Mouse (Mus musculus) midbrain, embryonic 12.5 days (tissue): Measurements from ENCODE around the gene Prss29. TPM values are rescaled to one million over a fixed set of nuclear protein-coding genes. Genes with fewer than 3 reads are reported as not detected.

Experiments
- ATAC-seq: fragments of 200-750 bp; cut with Nextera tagmentation; 2 replicates; pipeline ENCODE4 v1.8.0; 2017; ENCODE audit warnings: low read depth, moderate TSS enrichment, moderate library complexity; ENCODE audit not compliant: low FRiP score
- H3K27ac ChIP-seq: fragments of 300-500 bp; sonication (generic); replicated peaks from 2 replicates; pipeline ENCODE4 v1.5.1; 2016; ENCODE audit warnings: mild to moderate bottlenecking
- H3K27me3 ChIP-seq: fragments of 300-500 bp; sonication (generic); 2 replicates; pipeline ENCODE4 v1.6.1; 2016; ENCODE audit warnings: mild to moderate bottlenecking
- H3K36me3 ChIP-seq: fragments of 300-500 bp; sonication (generic); 2 replicates; pipeline ENCODE4 v1.6.1; 2016
- H3K4me1 ChIP-seq: fragments of 300-500 bp; sonication (generic); 2 replicates; pipeline ENCODE4 v1.6.1; 2016
- H3K4me2 ChIP-seq: fragments of 300-500 bp; sonication (generic); replicated peaks from 2 replicates; pipeline ENCODE4 v1.6.1; 2016; ENCODE audit warnings: mild to moderate bottlenecking, moderate library complexity
- H3K4me3 ChIP-seq: fragments of 300-500 bp; sonication (generic); 2 replicates; pipeline ENCODE4 v1.5.1; 2016; ENCODE audit warnings: mild to moderate bottlenecking
- H3K9ac ChIP-seq: fragments of 300-500 bp; sonication (generic); replicated peaks from 2 replicates; pipeline ENCODE4 v1.6.1; 2016; ENCODE audit warnings: mild to moderate bottlenecking, moderate library complexity
- H3K9me3 ChIP-seq: fragments of 300-500 bp; sonication (generic); 2 replicates; pipeline ENCODE4 v1.6.1; 2016; ENCODE audit warnings: mild to moderate bottlenecking
- WGBS: fragments of 180-500 bp; shearing (Covaris S2); methylation state at CpG from one replicate; pipeline ENCODE4 v1.1.7; 2016; 5-methylcytosine and 5-hydroxymethylcytosine counted together
- polyA plus RNA-seq: library from polyadenylated mRNA; unstranded; fragments of >200 nt; fragmentation: Nextera tagmentation; extraction: Ambion mirVana; gene quantifications from 2 replicates; pipeline ENCODE4 v1.2.1, GENCODE M21; 2016

The Prss29 gene
- polyA plus RNA-seq, 1 experiment from 2014 or later: not detected

DNA sequence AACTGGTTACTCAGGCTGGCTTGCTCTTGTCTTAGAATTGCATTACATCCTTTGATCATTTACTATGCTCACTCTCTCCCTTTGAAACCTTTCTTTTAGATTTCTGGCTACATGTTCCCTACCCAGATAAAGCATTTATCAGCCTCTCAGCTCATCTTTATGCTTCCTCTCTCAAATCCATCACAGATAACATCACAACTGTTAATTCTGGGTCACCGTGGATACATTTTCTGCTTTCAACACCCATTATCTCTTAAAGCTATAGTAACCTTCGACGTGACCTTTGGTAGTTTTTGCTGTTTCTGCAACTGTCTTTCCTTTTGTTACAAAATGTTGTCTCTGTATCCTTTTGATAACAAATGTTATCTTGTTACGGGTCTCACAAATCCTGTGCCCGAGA is 25.0 kb upstream of the Prss29 start:
- no peaks in the 10 kb centered on the region for H3K36me3 ChIP-seq
- WGBS: 82% methylated on average over 5 of the region's 5 CpGs
- no peak overlapping the region for H3K9ac ChIP-seq
- no peak for ATAC-seq
- H3K27ac ChIP-seq: no peak overlapping the region
- no peaks in the 10 kb centered on the region for H3K4me1 ChIP-seq
- H3K27me3 ChIP-seq: no peaks in the 10 kb centered on the region
- no peak overlapping the region for H3K4me3 ChIP-seq
- no peak overlapping the region for H3K4me2 ChIP-seq
- H3K9me3 ChIP-seq: no peaks in the 10 kb centered on the region

DNA sequence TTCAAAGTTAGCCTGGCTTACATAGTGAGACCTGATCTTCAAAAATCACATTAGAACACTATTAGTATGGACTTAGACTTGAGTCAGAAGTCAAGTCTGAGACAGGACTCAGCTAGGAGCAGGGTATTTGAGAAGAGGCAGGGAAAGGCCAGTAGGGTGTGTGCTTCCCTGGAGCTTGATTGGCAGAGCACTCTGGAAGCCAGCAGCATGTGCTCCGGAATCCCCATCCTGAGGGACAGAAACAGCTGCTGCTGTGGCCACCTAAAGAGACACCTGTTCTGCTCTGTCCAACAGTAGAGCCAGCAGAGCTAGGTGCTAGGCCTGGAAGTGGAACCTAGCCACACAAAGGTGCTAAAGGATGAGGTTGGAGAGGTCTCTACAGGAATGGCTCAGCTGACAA is 24.3 kb upstream of the Prss29 start:
- no peak for ATAC-seq
- H3K27me3 ChIP-seq: no peaks in the 10 kb centered on the region
- no peak overlapping the region for H3K4me2 ChIP-seq
- no peak overlapping the region for H3K9ac ChIP-seq
- H3K4me1 ChIP-seq: no peaks in the 10 kb centered on the region
- no peaks in the 10 kb centered on the region for H3K36me3 ChIP-seq
- H3K4me3 ChIP-seq: no peak overlapping the region
- 69% methylated on average over 1 of the region's 1 CpGs for WGBS
- no peak overlapping the region for H3K27ac ChIP-seq
- no peaks in the 10 kb centered on the region for H3K9me3 ChIP-seq

DNA sequence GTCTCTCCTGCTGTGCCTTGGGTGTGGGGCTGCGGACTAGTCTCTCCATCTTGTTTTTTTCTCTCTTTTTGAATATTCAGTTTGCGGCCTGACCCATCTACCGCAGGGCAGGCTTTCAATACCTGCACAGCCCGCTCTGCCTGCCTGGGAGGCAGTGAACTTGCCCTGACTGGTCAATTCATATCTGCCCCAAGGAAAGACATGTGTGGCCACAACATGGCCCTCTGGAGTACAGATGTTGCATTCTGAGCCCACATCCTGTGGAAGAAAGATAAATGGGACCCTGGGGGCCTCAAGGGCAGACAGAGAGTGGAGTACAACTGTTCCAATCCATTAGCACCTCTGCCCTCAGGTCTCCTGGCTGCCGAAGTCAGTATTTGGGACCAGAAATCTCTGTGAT is 20.4 kb upstream of the Prss29 start, which contains the start of gene Prss34:
TSS of gene Prss34 (plus strand) at position 301 of the 400 bp plus-strand sequence.
- Histone ChIP-seq H3K27me3 (no peaks in the 10 kb centered on the region), H3K4me3 (no peak within 1 kb of the TSS), H3K4me1 (no peaks in the 10 kb centered on the region), H3K27ac (no peak within 1 kb of the TSS), H3K36me3 (no peaks in the 10 kb centered on the region), H3K9me3 (no peaks in the 10 kb centered on the region), H3K4me2 (no peak within 1 kb of the TSS), H3K9ac (no peak within 1 kb of the TSS)
- no peak for ATAC-seq
- 88% methylated on average over 5 of the region's 5 CpGs for WGBS

DNA sequence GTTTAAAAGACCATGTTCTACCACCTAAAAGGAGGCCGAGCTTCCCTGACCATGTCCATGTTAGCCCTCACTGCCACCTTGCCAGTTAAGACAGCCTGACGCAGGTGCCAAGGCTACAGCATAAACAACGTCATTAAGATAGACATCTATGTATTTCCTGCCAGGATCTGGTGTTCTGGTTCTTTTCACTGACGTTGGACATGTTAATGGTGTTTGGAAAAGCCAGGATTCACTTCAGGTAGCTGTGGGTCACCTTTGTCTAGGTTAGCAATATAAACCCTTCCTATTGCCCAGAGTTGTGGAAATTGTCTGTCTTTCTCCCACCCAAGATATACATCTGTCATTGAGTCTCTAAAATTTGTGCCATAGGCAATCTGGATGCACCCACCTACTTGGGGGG is 10.1 kb upstream of the Prss29 start, which contains the start of gene Prss28:
TSS of gene Prss28 (plus strand) at position 301 of the 400 bp plus-strand sequence.
- Histone ChIP-seq H3K9ac (no peak within 1 kb of the TSS), H3K4me3 (no peak within 1 kb of the TSS), H3K9me3 (no peaks in the 10 kb centered on the region), H3K27ac (no peak within 1 kb of the TSS), H3K36me3 (no peaks in the 10 kb centered on the region), H3K27me3 (no peaks in the 10 kb centered on the region), H3K4me2 (no peak within 1 kb of the TSS), H3K4me1 (no peaks in the 10 kb centered on the region)
- ATAC-seq: no peak
- WGBS: 79% methylated on average over 4 of the region's 4 CpGs

DNA sequence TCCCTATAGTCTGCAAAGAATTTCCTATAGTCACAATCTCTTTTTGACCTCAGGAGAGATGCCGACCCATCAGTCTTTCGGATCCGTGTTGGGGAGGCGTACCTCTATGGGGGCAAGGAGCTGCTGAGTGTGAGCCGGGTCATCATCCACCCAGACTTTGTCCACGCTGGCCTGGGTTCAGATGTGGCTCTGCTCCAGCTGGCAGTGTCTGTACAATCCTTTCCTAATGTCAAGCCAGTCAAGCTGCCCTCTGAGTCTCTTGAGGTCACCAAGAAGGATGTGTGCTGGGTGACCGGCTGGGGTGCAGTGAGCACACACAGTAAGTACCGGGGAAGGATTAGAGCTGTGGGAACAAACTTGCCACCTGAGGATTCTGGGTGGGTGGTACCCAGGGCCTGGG is 2.4 kb downstream of the Prss29 start:
- WGBS: 91% methylated on average over 8 of the region's 8 CpGs
- ATAC-seq: no peak

DNA sequence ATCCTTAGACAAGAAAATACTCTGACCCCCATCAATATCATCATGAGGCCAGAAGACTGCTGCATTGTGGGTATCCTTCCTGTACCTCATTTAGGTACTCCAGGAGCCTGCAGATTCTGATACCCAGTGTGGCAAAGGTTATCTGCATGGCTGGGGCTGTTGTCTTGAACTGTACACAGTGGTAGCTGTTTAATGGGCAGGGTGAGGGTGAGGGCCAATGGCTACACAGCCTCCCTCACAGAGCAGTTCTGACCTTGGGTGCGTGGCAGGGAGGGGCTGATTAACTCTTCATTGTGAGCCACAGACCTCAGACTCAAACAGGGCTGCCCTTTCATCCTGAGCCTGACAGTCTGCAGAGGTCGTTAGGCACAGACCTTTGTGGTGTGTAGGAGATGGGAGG is 4.5 kb downstream of the Prss29 start:
- Histone ChIP-seq H3K27ac (no peak overlapping the region), H3K36me3 (no peaks in the 10 kb centered on the region), H3K4me2 (no peak overlapping the region), H3K27me3 (peaks cover 7% of the 10 kb centered on the region; the same call in 1 of the 2 replicates), H3K4me3 (no peak overlapping the region), H3K4me1 (no peaks in the 10 kb centered on the region), H3K9me3 (no peaks in the 10 kb centered on the region), H3K9ac (no peak overlapping the region)
- ATAC-seq: no peak
- 22% methylated on average over 2 of the region's 2 CpGs for WGBS

More for the DNA sequence above, 2.4 kb downstream of the Prss29 start:
- Histone ChIP-seq H3K27ac (no peak overlapping the region), H3K4me2 (no peak overlapping the region), H3K4me1 (no peaks in the 10 kb centered on the region), H3K27me3 (peaks cover 7% of the 10 kb centered on the region; the same call in 1 of the 2 replicates), H3K9me3 (no peaks in the 10 kb centered on the region), H3K36me3 (no peaks in the 10 kb centered on the region), H3K9ac (no peak overlapping the region), H3K4me3 (no peak overlapping the region)

DNA sequence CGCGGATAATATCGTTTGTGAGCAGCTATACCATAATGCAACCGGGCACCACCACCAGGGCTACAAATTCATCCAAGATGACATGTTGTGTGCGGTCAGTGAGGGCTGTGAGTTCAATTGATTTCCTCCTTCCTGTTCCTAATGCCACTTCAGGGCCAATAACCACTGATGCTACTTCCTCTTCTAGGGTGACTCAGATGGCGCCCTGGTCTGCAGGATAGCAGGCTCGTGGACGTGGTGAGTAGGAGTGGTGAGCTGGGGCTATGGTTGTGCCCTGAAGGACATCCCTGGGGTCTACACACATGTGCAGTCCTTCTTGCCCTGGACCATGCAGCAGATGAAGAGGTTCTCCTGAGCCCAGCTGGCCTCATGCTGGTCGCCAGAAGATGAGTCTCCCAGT is 13.9 kb downstream of the Prss29 start:
- Histone ChIP-seq H3K4me3 (no peak overlapping the region), H3K4me1 (no peaks in the 10 kb centered on the region), H3K36me3 (no peaks in the 10 kb centered on the region), H3K27me3 (peaks cover 19% of the 10 kb centered on the region), H3K4me2 (no peak overlapping the region), H3K9ac (no peak overlapping the region; the same call in 1 of the 2 replicates), H3K9me3 (no peaks in the 10 kb centered on the region), H3K27ac (no peak overlapping the region)
- no peak for ATAC-seq
- 79% methylated on average over 9 of the region's 9 CpGs for WGBS

DNA sequence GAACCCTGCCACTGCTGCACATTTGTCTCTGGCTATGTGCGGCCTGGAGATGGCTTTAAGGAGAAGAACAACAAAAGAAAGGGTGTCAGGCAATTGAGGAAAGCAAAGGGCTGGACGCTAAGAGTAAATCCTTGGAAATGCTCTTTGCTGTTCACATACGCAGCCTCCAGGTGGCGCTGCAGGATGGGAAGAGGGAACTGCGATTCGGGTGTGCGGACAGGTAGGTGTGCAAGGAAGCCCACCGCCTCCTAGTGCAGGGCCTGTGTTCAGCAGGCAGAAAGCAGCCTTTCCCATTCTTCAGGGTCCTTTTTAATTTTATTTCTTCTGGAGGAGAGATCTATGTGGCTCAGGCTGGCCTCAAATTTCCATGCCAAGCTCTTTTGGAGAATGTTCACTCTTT is 15.5 kb downstream of the Prss29 start:
- Histone ChIP-seq H3K27me3 (peaks cover 19% of the 10 kb centered on the region), H3K4me2 (no peak overlapping the region), H3K4me1 (no peaks in the 10 kb centered on the region), H3K4me3 (no peak overlapping the region), H3K27ac (no peak overlapping the region), H3K9ac (no peak overlapping the region), H3K9me3 (no peaks in the 10 kb centered on the region), H3K36me3 (no peaks in the 10 kb centered on the region)
- 2% methylated on average over 8 of the region's 8 CpGs for WGBS
- ATAC-seq: no peak

DNA sequence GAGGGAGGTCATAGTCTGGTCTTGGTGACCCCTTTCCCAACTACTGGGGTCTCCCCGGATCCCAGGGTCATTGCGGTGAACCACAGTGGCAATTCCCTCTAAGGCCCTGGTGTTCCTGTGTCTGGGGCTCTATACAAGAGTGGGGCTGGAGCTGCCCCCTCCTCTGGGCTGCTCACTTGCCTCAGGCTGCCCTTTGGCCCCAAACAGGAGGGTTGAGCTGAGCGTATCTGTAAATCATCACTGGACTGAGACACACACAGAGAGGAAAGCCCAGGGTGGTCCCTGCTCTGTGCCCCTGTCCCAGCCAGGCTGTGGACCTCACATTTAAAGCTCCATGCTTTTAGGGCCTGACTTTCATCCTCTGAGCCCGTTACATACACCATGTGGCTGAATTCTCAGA is 19.8 kb downstream of the Prss29 start:
- no peak overlapping the region for H3K4me3 ChIP-seq
- H3K27ac ChIP-seq: no peak overlapping the region
- no peaks in the 10 kb centered on the region for H3K9me3 ChIP-seq
- no peaks in the 10 kb centered on the region for H3K4me1 ChIP-seq
- ATAC-seq: no peak
- WGBS: 82% methylated on average over 4 of the region's 4 CpGs
- H3K27me3 ChIP-seq: peaks cover 11% of the 10 kb centered on the region
- H3K9ac ChIP-seq: no peak overlapping the region
- H3K4me2 ChIP-seq: no peak overlapping the region
- H3K36me3 ChIP-seq: no peaks in the 10 kb centered on the region

DNA sequence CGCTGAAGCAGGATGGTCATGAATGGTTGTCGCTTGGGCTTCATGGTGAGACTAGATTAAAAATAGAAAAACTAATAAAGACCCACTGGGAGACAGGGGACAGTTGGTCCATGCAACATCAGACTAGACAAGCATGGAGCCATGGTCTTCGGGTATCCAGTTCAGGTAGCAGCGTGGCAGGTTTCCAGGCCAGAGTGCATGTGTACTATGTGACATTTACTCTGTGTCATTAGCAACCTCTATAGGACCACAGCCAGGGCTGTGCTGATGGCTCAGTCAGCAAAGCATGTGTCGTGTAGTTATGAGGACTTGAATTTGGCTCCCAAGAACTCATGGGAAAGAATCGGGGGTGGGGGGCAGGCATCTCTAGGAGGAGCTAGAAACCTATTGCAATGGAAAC is 21.5 kb downstream of the Prss29 start:
- WGBS: 88% methylated on average over 6 of the region's 6 CpGs
- peaks cover under 1% of the 10 kb centered on the region; the same call in 1 of the 2 replicates for H3K27me3 ChIP-seq
- no peak overlapping the region for H3K4me2 ChIP-seq
- no peak overlapping the region for H3K4me3 ChIP-seq
- H3K4me1 ChIP-seq: no peaks in the 10 kb centered on the region
- no peak for ATAC-seq
- no peak overlapping the region for H3K27ac ChIP-seq
- no peaks in the 10 kb centered on the region for H3K9me3 ChIP-seq
- no peak overlapping the region for H3K9ac ChIP-seq
- H3K36me3 ChIP-seq: no peaks in the 10 kb centered on the region

DNA sequence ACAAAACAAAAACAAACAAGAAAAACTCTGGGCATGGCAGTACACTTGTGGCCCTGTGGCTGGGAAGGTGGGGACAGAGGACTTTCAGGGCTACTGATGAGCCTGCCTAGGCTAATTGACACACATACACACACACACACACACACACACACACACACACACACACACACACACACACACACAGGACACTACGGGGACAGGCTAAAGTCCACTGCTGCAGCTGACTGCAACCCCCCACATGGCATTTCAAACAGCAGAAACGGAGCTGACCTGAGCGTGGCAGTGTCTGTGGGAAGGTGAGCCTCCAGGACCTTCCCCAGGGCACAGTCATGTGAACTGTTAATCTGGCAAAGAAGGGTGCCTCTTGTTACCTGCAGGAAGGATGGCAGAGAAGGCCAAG is 23.0 kb downstream of the Prss29 start:
- WGBS: 63% methylated on average over 3 of the region's 3 CpGs
- no peak for ATAC-seq
- H3K36me3 ChIP-seq: no peaks in the 10 kb centered on the region

DNA sequence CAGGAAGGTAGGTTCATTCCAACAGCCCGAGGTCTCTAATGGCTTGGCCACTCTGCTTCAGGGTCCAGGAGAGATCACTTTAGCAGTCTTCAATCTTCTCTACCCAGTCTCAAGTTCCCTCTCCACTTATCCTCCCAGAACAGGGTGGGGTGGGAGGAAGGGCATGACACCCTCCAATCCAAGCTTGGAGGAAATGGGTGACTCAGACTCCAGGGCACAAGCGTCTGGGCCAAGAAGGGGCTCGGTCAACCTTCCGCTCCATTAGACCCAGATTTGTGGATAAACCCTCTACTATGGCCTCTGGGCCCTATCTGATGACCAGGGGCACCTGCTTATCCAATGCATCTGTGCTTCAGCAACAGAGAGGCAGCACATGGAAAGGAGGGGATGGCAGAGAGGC is 27.0 kb downstream of the Prss29 start, which contains the start of gene Tpsab1:
TSS of gene Tpsab1 (minus strand) at position 101 of the 400 bp plus-strand sequence.
- H3K4me2 ChIP-seq: no peak within 1 kb of the TSS
- H3K27ac ChIP-seq: no peak within 1 kb of the TSS
- 93% methylated on average over 4 of the region's 4 CpGs for WGBS
- H3K27me3 ChIP-seq: no peaks in the 10 kb centered on the region
- H3K4me3 ChIP-seq: no peak within 1 kb of the TSS
- ATAC-seq: no peak
- no peaks in the 10 kb centered on the region for H3K9me3 ChIP-seq
- H3K9ac ChIP-seq: no peak within 1 kb of the TSS
- no peaks in the 10 kb centered on the region for H3K4me1 ChIP-seq
- H3K36me3 ChIP-seq: no peaks in the 10 kb centered on the region

More for the DNA sequence above, 23.0 kb downstream of the Prss29 start:
- Histone ChIP-seq H3K9me3 (no peaks in the 10 kb centered on the region), H3K27ac (no peak overlapping the region), H3K27me3 (no peaks in the 10 kb centered on the region; the same call in 1 of the 2 replicates), H3K4me1 (no peaks in the 10 kb centered on the region), H3K9ac (no peak overlapping the region), H3K4me3 (no peak overlapping the region), H3K4me2 (no peak overlapping the region)

DNA sequence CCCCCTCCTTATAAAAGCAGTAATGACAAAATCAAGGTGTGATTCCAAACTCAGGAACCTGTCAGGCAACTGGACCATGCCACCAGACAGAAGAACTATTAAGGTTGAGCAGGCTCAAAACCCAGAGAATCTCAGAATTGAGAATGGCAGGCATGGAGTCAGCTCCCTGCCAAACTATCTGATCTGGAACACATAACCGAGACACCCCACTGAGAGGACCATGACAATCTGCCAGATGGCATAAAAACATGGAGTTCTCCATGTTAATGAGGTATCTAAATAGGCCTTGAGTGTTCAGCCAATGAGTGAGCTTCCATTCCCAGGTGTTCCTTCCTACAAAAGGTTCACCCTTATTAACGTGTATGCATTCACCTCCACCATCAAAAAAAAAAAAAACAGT is 42.8 kb downstream of the Prss29 start:
- Histone ChIP-seq H3K4me3 (no peak overlapping the region), H3K27me3 (peaks cover 3% of the 10 kb centered on the region; the same call in 1 of the 2 replicates), H3K9me3 (no peaks in the 10 kb centered on the region), H3K9ac (no peak overlapping the region), H3K27ac (no peak overlapping the region), H3K4me1 (no peaks in the 10 kb centered on the region), H3K36me3 (no peaks in the 10 kb centered on the region), H3K4me2 (no peak overlapping the region)
- no peak for ATAC-seq
- 73% methylated on average over 2 of the region's 2 CpGs for WGBS
